Mouse (Mus musculus) testis, adult 2 months (tissue): ENCODE measurements around the gene Bach2.

Experiments used
- CTCF ChIP-seq: fragments of 200-500 bp; IDR thresholded peaks from 2 replicates; pipeline ENCODE4 v1.5.1; 2012; ENCODE audit warnings: low read depth, mild to moderate bottlenecking, inconsistent platforms, low read length, moderate library complexity; ENCODE audit not compliant: control insufficient read depth, insufficient read depth, insufficient replicate concordance
- POLR2A ChIP-seq: fragments of 200-500 bp; IDR thresholded peaks from 2 replicates; pipeline ENCODE4 v1.6.1; 2012; ENCODE audit warnings: low read depth, mild to moderate bottlenecking, inconsistent platforms, low read length, moderate library complexity; ENCODE audit not compliant: control insufficient read depth

GRCm38 (mm10) chr4:32260909-32261308 is 22.3 kb downstream of the Bach2 start:
- TF ChIP-seq CTCF (no peak), POLR2A (no peak)
